Mouse (Mus musculus) spleen, postnatal 0 days (tissue): Measurements from ENCODE around the gene Rps13. TPM values are rescaled to one million over a fixed set of nuclear protein-coding genes. Genes with fewer than 3 reads are reported as not detected.

ENCODE experiments used
- polyA plus RNA-seq: library from polyadenylated mRNA; unstranded; fragments of >200 nt; fragmentation: Nextera tagmentation; extraction: Ambion mirVana; gene quantifications from 2 replicates; pipeline ENCODE4 v1.2.1, GENCODE M21; 2015

Gene Rps13
- polyA plus RNA-seq: 760 and 773 TPM in 2 replicates

GRCm38 (mm10) chr7:116333713-116334668, at the start of gene Rps13:
Gene Rps13 (minus strand): TSS chr7:116334195.

DNA sequence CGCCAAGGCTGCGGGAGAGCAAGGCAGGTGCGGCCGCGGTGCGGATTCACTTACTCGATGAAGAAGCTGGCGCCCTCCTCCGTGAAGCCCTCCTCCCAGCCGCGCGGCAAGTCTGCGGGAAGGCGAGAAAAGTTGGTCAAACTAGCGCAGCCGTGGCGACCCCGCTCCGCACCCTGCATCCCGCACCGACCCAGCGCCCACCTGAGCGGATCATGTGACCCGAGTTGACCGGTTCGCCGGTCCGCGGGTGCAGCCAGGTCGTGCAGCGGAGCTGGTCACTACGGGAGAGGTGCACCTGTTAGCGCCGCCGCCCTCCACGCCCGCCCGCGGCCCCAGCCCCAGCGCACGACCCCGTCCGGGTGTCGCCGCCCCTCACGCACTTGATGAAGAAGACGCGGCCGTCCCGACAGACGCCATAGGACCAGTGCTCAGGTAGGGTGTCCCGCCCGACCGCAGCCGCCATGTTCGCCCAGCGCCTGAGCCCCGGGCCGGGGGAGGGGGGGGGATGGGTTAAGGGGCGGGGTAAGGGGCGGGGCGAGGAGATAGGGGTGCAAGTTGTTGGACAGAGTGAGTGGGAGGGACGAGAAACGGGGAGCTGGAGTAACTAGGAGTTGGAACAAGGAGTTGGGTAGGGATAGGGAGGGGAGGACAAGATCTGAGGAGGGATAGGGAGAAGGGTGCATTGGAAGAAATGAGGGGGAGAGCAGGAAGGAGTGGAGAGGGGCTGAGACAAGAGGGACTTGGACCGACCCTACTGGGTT, 25.9 kb downstream of the Rps13 start, which contains the start of gene Plekha7:
Gene Plekha7, minus strand, starts transcription at position 506 of the 761 bp plus-strand sequence.

Other genes starting within 250 kb of the Rps13 start
- 0.49 and 0.54 TPM in 2 replicates for gene Gm4353, start 249.6 kb downstream of the Rps13 start, polyA plus RNA-seq
- 0.83 and 1.6 TPM in 2 replicates for gene Plekha7, start 25.8 kb downstream of the Rps13 start, polyA plus RNA-seq
- gene Pik3c2a, start 109.3 kb upstream of the Rps13 start, polyA plus RNA-seq: 7.7 and 9.1 TPM in 2 replicates
- 13.6 and 14.8 TPM in 2 replicates for gene Nucb2, start 170.2 kb upstream of the Rps13 start, polyA plus RNA-seq